In the genomic region with DNA sequence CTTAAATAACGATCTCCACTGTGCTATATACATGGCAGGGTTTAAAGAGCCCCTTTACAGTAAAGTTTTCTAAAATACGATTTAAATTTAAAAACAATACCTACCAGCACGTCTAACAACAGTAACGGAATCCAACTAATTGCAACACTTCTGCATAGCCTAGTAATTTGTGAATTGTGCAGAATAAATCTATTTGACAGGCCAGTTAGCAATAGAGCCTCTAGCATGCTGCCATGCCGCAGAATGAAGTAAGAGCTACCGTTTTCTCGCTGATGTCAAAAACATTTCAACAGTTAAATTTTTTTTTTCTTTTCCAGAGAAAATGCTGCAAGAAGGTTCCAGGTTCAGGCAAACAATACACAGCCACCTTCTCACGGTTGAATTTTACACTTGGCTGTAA, we compare ENCODE assay signal across 9 mouse cellular contexts.
DNase-seq lines count a peak whose midpoint lies in the region; ATAC-seq lines count a peak whose summit lies in the region.
"Had no signal": no experiment of that assay in that cellular context is flagged by ENCODE, and none has a peak within 500 bp of the region (broad histone marks: within the 10 kb centered on the region; RNA-seq: fewer than 3 reads in every experiment).

No protein-coding gene starts in this region.

- H3K36me3 ChIP-seq in kidney, embryonic 16.5 days (ENCODE audit: insufficient read depth, low read length): no peaks in the 10 kb centered on the region
- no peaks in the 10 kb centered on the region for H3K36me3 ChIP-seq in forebrain, embryonic 13.5 days (ENCODE audit: poor library complexity, severe bottlenecking)
- H3K36me3 ChIP-seq in hindbrain, embryonic 16.5 days (ENCODE audit: control insufficient read depth, insufficient read depth, low read length): no peaks in the 10 kb centered on the region
- no peaks in the 10 kb centered on the region for H3K36me3 ChIP-seq in neural tube, embryonic 13.5 days

- no peaks in the 10 kb centered on the region for H3K27me3 ChIP-seq in kidney, embryonic 16.5 days (ENCODE audit: insufficient read depth, low read length)
- H3K27me3 ChIP-seq in forebrain, embryonic 13.5 days: no peaks in the 10 kb centered on the region
- H3K27me3 ChIP-seq in hindbrain, embryonic 16.5 days (replicated peaks; ENCODE audit: control insufficient read depth, insufficient read depth, low read length): no peaks in the 10 kb centered on the region
- peaks cover 10% of the 10 kb centered on the region; the same call in 1 of the 2 replicates for H3K27me3 ChIP-seq in neural tube, embryonic 13.5 days
- H3K27me3 ChIP-seq: megakaryocyte, embryonic 14.5 days had no signal

- no peak overlapping the region for H3K9ac ChIP-seq in kidney, embryonic 16.5 days (replicated peaks; ENCODE audit: low read length)
- H3K9ac ChIP-seq in forebrain, embryonic 13.5 days: no peak overlapping the region
- H3K9ac ChIP-seq in hindbrain, embryonic 16.5 days (ENCODE audit: low read depth, low read length): no peak overlapping the region; the same call in 1 of the 2 replicates
- H3K9ac ChIP-seq in neural tube, embryonic 13.5 days: peak overlapping the region; percentile 64

- ATAC-seq in kidney, embryonic 16.5 days (ENCODE audit: low FRiP score, low TSS enrichment): no peak
- ATAC-seq in forebrain, embryonic 13.5 days: no peak
- no peak for ATAC-seq in hindbrain, embryonic 16.5 days
- no peak for ATAC-seq in neural tube, embryonic 13.5 days (ENCODE audit: low read depth)

- H3K4me2 ChIP-seq in kidney, embryonic 16.5 days (replicated peaks; ENCODE audit: low read depth, low read length): no peak overlapping the region
- H3K4me2 ChIP-seq in forebrain, embryonic 13.5 days: peak overlapping the region; percentile 60
- H3K4me2 ChIP-seq in hindbrain, embryonic 16.5 days (ENCODE audit: low read length): peak overlapping the region; percentile 62
- peak overlapping the region; percentile 59 for H3K4me2 ChIP-seq in neural tube, embryonic 13.5 days

- peak overlapping the region; percentile 49; the same call in 1 of the 2 replicates for H3K4me3 ChIP-seq in kidney, embryonic 16.5 days (ENCODE audit: low read length)
- peak overlapping the region; percentile 36 for H3K4me3 ChIP-seq in forebrain, embryonic 13.5 days
- H3K4me3 ChIP-seq in hindbrain, embryonic 16.5 days (ENCODE audit: low read length): peak overlapping the region; percentile 48
- H3K4me3 ChIP-seq in neural tube, embryonic 13.5 days: peak overlapping the region; percentile 44

- no peak overlapping the region for H3K27ac ChIP-seq in kidney, embryonic 16.5 days (ENCODE audit: low read length)
- no peak overlapping the region for H3K27ac ChIP-seq in forebrain, embryonic 13.5 days
- no peak overlapping the region for H3K27ac ChIP-seq in hindbrain, embryonic 16.5 days (ENCODE audit: low read depth, low read length)
- peak overlapping the region; percentile 66; the same call in 1 of the 2 replicates for H3K27ac ChIP-seq in neural tube, embryonic 13.5 days (replicated peaks)

- WGBS in kidney, embryonic 16.5 days: 56% methylated on average over 8 of the region's 8 CpGs
- 49% methylated on average over 8 of the region's 8 CpGs for WGBS in forebrain, embryonic 13.5 days
- 52% methylated on average over 8 of the region's 8 CpGs for WGBS in hindbrain, embryonic 16.5 days
- WGBS in neural tube, embryonic 13.5 days: 36% methylated on average over 8 of the region's 8 CpGs

- peaks cover 5% of the 10 kb centered on the region; the same call in 1 of the 2 replicates for H3K4me1 ChIP-seq in kidney, embryonic 16.5 days (ENCODE audit: insufficient read depth, low read length)
- H3K4me1 ChIP-seq in forebrain, embryonic 13.5 days: peaks cover 9% of the 10 kb centered on the region
- H3K4me1 ChIP-seq in hindbrain, embryonic 16.5 days (ENCODE audit: control insufficient read depth, insufficient read depth, low read depth, low read length): no peaks in the 10 kb centered on the region
- peaks cover 22% of the 10 kb centered on the region for H3K4me1 ChIP-seq in neural tube, embryonic 13.5 days (replicated peaks)
- H3K4me1 ChIP-seq: megakaryocyte, embryonic 14.5 days had no signal

- no peak for DNase-seq in kidney, adult 8-10 months
- DNase-seq in spleen, postnatal 36 days (ENCODE audit: low spot score in 2 of 2): no peak
- no peak for DNase-seq in cerebellum, postnatal 25 days
- DNase-seq: kidney, postnatal 10 days had no signal

- H3K9me3 ChIP-seq in kidney, embryonic 16.5 days (ENCODE audit: low read length): no peaks in the 10 kb centered on the region
- H3K9me3 ChIP-seq in forebrain, embryonic 13.5 days (replicated peaks): no peaks in the 10 kb centered on the region
- no peaks in the 10 kb centered on the region for H3K9me3 ChIP-seq in hindbrain, embryonic 16.5 days (ENCODE audit: control insufficient read depth, low read length)
- H3K9me3 ChIP-seq in neural tube, embryonic 13.5 days: no peaks in the 10 kb centered on the region
- H3K9me3 ChIP-seq: megakaryocyte, embryonic 14.5 days had no signal
